Mouse (Mus musculus): ENCODE measurements around the gene Tmem108. TPM values are rescaled to one million over a fixed set of nuclear protein-coding genes. Genes with fewer than 3 reads are reported as not detected.

The Tmem108 gene
- total RNA-seq, 2 experiments from 2014 or later: 4.1 to 5.9 TPM

DNA sequence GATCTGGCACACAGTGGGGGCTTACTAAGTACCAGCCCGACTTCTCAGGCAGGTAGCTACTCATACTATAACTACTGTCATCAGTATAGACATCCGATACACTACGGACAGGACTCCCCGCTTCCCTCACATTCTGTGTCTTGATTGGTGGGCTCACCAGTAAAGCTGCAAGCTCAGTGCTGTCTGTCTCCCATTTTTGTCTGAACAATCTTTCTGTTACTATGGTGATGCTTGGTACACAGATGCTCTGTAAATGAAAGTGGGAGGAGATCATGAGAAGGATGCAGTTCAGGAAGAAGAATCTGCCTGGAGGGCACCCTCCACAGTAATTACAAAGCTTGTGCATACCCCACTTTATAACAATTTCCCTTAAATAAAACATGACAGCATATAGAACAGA lies 176.8 kb downstream of the Tmem108 start:
- DNase-seq: no peak

DNA sequence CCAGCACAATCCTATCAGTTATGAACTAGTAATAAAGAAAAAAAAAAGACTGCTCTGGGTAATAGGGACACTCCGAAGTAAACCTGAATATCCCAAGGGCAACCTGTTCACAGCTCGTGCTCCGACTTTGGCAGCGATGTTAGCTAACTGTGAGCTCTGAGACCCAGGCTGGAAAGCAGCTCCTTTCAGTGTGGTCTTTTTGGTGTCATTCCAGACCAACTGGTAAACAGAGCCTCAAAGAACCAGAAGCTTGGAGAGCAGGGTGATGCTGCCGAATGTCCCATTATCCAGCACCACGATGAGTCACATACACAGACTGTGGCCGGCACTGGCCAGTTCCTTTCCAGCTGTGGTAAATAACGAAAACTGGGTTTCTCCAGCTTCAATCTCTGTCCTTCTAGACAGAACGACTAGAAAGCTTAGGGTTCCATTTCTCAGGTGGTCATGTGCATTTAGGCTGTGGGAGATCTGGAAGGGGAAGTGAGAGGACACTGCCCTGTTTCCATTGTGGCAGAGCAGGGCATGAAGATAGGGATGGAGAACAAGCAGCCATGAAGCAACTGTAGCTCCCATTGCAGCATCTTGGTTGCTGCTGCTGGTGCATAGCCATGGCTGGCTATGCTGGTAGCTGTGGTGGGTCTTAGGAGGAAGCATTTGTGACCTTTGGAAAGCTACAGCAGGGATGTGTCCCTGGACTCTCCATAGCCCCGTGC lies 179.2 kb downstream of the Tmem108 start:
- no peak for DNase-seq

DNA sequence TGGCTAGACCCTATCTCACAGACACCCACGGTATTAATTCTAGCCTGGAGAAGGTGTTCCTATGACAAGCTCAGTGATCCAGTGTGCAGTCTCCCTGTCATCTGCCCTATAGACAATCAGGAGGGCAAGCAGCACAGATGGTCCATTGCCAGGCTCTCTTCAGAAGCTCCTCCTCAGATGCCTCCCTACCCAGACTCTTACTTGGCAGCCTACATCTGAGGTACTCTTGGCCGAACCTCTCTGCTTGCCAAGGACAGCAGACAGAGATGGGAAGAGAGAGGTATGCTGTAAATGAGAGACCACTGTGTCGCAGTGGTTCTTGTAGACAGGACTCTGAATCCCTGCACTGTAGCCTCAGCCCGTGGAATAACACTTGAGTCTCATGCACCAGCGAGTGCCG lies 181.0 kb downstream of the Tmem108 start:
- peak; percentile 8 for DNase-seq

DNA sequence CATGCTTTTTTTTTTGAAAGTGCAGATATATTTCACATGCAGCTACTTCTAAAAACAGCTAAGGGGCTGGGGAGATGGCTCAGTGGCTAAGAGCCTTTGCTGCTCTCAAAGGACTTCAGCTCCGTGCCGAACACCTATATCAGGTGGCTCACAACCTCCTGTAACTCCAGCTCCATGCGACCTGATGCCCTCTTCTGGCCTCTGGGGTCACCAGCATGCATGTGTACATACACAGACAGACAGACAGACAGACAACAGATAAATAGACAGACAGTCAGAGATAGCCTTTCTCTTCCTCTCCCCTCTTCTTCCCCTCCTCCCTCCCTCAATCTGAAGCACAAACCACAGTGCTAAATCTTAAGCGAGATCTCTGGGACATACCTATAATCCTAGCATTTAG lies 181.5 kb downstream of the Tmem108 start:
- DNase-seq: no peak

DNA sequence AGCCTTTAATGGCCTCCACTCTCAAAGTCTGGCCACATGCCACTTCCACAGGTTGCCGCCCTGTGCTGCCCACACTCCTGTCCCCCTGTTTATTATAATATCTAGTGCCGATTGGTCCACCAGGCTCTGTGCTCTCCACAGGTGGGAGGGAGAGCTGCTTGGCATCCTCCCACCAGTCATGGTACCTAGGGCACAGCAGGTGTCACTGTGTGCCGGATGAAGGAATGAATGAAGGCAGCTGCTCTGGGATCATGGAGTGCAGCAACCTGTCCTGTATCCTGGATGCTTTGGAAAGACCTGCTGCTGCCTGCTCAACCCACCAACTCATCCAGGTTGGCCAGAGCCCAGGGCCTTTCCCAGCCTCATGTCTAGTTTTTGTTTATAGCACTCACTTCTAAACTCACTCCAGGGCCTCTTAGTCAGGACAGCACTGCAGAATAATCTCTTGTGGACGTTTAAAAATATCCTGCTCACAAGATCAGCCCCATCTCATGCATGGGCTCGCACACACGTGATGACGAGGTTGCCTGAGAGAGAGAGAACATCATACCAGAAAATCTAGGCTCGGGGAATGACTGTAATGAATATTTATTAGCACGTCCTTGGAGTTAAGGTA lies 182.1 kb downstream of the Tmem108 start:
- DNase-seq: no peak

- DNase-seq: no peak
These were observed 183.9 kb downstream of the Tmem108 start for GRCm38 (mm10) chr9:103577731-103578130.

- DNase-seq: no peak
These were observed 184.5 kb downstream of the Tmem108 start for GRCm38 (mm10) chr9:103577181-103577580.

- no peak for DNase-seq
These were observed 185.7 kb downstream of the Tmem108 start for GRCm38 (mm10) chr9:103575901-103576300.

DNA sequence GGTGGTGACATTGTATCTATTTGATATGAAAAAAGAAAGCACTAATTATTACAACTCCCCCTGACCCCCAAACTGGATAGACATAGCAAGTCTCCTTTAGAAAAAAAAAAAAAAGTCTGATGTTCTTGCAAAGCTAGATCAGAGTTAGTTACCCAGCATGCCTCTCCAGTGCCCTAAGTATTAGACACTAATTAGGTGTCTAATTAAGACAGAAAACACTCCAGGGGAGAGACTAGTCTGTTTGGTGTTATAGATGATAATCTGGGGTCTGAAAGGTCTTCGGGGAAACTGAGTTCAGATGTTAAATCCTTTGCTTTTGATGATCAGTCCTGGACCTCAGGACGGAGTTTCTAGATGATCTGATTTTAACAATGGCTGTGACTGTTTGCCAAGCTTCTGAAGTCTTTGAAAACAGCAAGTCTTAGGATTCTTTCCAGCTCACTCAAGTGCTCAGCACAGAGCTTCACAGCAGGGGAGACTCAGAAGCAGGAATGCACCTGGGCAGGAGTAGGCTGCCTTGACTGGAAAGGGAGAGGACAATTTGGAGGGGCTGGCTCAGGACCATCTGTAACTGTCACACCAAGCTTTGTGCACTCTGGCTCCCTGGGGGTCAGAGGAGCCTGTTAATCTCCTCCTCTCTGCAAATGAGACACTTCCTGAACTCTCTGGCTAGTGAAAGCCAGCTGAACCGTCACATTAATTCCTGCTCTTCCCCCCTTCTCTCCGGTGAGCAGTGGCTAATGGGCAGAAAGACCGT lies 187.5 kb downstream of the Tmem108 start:
- DNase-seq: no peak

DNA sequence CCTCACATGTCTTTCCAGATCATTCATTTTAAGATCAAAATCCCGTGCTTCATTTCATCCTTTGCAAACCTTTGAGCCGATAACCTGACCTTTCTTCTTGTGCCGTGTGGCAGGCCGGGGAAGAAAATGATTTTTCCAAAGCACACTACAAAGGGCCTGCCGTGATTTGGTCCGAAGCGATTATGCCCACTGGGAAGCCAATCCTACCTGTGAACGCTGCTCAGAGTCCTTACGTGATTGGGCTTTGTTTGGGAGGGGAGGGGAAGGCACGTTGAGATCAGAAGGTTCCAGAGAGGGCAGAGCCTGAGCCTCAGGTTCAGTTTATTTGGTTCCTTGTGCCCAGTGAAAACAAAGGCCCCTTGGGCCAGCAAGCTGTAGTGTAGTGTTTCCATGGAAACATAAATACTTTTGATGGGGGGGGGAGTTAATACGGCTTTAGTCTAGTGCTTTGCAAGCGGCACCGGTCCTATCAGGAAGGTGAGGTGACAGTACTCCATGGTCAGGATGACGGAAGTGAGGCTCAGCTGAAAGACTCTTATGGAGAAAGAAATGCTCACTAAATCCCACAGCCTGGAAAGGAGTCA lies 191.4 kb downstream of the Tmem108 start:
- DNase-seq: no peak

- no peak for DNase-seq
These were observed 192.7 kb downstream of the Tmem108 start for GRCm38 (mm10) chr9:103568983-103569382.

DNA sequence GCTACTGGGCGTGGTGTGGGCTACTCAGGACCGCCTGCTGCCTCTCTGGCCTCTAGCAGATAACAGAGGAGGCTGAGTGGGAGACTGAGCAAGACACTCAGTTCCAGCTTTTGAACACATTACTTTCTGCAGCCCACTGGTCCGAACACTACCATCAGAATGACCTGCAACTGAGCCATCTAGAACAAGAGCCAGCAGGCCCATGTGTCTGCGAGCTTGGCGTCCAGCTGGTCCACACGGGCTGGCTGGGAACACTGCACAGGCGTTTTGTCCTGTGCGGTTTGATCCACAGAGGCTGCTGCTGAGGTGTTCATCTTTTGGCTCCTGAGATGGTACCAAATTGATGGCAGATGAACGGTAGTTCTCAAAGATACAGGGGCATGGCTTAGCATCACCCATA lies 196.5 kb downstream of the Tmem108 start:
- no peak for DNase-seq

DNA sequence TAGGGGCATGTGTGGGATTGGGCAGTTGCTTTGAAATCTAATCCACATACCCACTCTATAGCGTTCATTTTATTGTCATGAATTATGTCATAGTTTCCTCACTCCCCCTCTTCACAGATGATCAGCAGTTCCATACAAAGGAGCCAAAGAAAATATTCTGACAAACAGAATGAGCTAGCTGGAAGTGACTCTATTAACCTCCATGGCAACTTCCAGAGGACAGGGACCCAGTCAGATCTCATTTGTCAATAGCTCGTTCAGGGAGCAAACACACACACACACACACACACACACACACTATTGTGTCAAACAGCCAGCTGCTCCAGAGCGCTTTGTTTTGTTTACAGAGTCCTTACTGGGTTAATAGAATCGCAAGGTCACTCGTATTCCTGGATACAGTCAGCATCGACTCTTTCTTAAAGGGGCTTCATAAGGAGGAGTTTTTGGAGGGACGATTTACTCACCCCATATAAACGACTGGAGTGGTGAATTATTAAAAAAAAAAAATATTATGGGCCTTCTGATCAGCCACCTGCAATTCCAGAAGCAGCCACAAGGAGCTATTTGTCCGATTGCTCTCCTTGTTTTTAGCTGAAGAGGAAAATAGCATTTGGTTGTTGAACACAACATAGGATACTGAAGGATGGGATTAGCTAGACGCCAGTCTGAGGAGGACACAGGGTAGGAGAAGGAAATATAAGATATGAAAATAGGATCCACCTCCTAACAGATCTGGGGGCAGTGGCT lies 197.6 kb downstream of the Tmem108 start:
- DNase-seq: peak; percentile 63

- no peak for DNase-seq
These were observed 199.6 kb downstream of the Tmem108 start for GRCm38 (mm10) chr9:103562063-103562462.

GRCm38 (mm10) chr9:103558741-103559140 lies 202.9 kb downstream of the Tmem108 start:
- no peak for DNase-seq

DNA sequence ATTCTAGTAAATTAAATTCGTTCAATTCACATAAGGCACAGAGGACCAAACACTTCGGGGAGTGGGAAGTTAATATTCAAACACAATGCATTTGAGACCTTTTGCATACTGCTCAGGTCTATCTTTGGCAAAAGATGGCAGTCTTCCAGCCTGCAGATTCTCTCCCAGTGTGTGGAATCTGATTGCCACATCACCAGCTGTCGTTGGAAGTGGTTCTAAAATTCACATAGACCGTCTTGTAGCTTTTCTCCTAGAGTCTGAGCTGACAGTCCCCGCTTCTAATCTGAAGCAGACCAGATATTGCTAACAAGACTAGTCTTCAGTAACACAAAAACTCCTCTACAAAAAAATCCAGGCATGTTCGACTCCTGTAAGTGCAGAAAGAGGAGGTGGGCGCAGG lies 203.4 kb downstream of the Tmem108 start:
- no peak for DNase-seq

DNA sequence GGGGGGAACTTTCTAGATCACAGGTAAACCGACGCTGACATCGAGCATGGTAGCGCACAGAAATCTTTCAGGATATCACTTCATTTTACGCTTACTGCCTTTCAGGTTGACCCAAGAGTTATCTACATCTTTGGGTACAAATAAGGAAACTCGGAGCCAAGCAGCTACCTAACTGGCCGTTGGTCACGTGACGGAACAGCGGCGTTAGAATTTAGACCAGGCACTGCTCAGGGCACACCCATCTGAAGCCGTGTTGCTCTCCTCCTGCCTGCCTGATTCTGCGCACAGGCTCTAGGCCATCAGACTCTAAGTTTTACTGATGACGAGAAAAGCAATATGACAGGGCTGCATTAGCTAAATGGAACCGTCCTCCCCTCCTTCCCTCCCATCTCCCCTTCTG lies 204.6 kb downstream of the Tmem108 start:
- DNase-seq: no peak

DNA sequence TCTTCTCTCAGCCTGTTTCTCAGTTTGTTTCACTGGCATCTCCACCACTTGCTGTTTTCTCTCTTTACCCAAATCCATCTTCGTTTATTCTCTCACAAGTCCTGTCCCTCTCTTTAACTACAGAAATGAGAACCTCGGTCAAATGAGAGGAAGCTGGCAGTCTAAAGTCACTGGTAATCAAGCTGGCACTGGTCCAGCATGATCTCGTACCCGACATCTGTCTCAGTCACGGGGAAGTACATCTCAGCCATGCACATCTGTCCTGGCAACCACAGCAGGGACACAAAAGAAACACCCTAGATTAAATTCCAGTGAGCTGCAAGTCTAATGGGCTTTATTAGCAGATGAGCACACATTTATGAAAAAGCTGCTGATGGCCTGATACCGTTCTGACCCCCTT lies 206.3 kb downstream of the Tmem108 start:
- DNase-seq: no peak

GRCm38 (mm10) chr9:103550661-103551248 lies 210.9 kb downstream of the Tmem108 start:
- no peak for DNase-seq

DNA sequence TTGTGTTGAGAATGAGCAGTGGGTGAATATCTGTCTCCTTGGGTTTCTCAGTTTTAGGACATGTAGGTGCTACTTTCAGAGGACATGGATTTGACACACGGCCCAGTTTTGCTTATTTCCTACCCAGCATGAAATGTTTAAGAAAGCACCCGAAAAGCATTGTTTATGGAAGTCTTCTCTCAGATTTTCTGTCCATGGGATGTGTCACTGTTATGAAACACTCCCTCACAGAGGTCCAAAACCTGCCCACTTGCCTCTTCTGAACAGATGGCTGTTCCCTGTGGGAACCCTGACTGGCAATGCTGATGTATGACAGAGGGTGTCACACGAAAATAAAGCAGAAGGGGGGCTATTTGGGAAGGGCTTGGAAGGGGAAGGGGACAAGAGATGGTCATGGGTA lies 212.5 kb downstream of the Tmem108 start:
- no peak for DNase-seq

DNA sequence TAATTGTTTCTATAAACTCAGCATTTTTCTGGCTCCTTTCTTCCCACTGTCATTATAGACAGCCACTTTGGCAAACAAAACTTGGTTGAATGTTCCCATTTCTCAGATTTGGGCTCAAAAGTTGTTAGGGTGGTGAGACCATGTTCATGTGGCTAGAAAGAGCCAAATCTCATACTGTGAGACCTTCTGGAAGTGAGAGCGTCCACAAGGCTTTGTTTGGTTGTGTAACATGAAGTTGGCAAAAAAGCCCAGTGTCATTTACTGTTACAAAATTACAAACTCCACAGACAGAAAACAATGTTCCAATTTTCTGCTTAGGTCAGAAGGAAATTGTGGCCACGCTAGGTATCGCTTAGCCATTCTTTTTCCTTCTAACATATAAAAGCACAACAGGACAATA lies 213.0 kb downstream of the Tmem108 start:
- no peak for DNase-seq
